Mouse (Mus musculus) heart, adult 2 months (tissue): ENCODE results near the gene Klhl25.
"Not testable (repeated sequence)": the region's sequence is repeated elsewhere in the genome, so short reads cannot be mapped to it uniquely, and the experiment has no call there.

Experiments used
- CTCF ChIP-seq: fragments of 200-600 bp; IDR thresholded peaks from 2 replicates; pipeline ENCODE4 v1.8.1; 2022; ENCODE audit warnings: antibody characterized with exemption, mild to moderate bottlenecking, moderate library complexity
- EP300 ChIP-seq: fragments of 200-500 bp; IDR thresholded peaks from 2 replicates; pipeline ENCODE4 v1.6.1; 2011; ENCODE audit warnings: low read depth, low read length, control low read depth; ENCODE audit not compliant: insufficient read depth
- POLR2A ChIP-seq: fragments of 200-500 bp; IDR thresholded peaks from 2 replicates; pipeline ENCODE4 v1.6.1; 2011; ENCODE audit warnings: mild to moderate bottlenecking, low read depth, low read length, control low read depth; ENCODE audit not compliant: insufficient read depth

DNA sequence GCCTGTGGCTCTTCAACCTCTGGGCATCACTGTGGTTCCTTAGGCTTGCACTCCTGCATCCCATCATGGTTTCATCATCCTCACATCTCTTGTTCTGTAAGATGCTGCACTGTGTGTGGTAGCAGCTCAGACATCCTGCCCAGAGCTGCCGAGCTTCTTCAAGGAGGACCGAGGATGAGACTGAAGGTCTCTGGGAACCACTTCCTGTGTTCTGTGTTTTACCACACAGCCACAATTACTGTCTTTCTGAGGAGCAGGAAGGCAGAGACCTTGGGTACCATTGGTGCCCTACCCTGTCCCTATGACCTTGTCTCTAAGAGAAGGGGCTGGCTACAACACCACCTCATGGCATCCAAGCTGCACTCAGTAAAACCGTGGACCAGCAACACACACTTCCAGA is 67.4 kb downstream of the Klhl25 start:
- TF ChIP-seq EP300, CTCF, POLR2A: not testable (repeated sequence)
